Mouse (Mus musculus): ENCODE results near the gene Vmn1r176.
"Not testable (repeated sequence)": the region's sequence is repeated elsewhere in the genome, so short reads cannot be mapped to it uniquely, and the experiment has no call there.

The Vmn1r176 gene

GRCm38 (mm10) chr7:23837272-23837671, at the start of gene Vmn1r176:
Gene Vmn1r176, minus strand, starts transcription at chr7:23837372.
- DNase-seq (ENCODE audit: low spot score in 2 of 2): not testable (repeated sequence)

GRCm38 (mm10) chr7:23876918-23877317, 39.7 kb upstream of the Vmn1r176 start:
- DNase-seq (ENCODE audit: low spot score in 2 of 2): not testable (repeated sequence)

- not testable (repeated sequence) for DNase-seq (ENCODE audit: low spot score in 2 of 2)
Observed at GRCm38 (mm10) chr7:23866349-23866748, 29.2 kb upstream of the Vmn1r176 start, which contains the start of gene Vmn1r177. Gene Vmn1r177, minus strand, starts transcription at chr7:23866449.

GRCm38 (mm10) chr7:23810543-23810942, 26.6 kb downstream of the Vmn1r176 start, which contains the start of gene Vmn1r175:
Gene Vmn1r175, minus strand, starts transcription at chr7:23810643.
- DNase-seq (ENCODE audit: low spot score in 2 of 2): not testable (repeated sequence)

GRCm38 (mm10) chr7:23784526-23784925, 52.6 kb downstream of the Vmn1r176 start:
- DNase-seq (ENCODE audit: low spot score in 2 of 2): no peak

Measured in cerebellum, postnatal 4 days (tissue).